Comparison of ENCODE assay signal across 9 mouse cellular contexts in the genomic region with DNA sequence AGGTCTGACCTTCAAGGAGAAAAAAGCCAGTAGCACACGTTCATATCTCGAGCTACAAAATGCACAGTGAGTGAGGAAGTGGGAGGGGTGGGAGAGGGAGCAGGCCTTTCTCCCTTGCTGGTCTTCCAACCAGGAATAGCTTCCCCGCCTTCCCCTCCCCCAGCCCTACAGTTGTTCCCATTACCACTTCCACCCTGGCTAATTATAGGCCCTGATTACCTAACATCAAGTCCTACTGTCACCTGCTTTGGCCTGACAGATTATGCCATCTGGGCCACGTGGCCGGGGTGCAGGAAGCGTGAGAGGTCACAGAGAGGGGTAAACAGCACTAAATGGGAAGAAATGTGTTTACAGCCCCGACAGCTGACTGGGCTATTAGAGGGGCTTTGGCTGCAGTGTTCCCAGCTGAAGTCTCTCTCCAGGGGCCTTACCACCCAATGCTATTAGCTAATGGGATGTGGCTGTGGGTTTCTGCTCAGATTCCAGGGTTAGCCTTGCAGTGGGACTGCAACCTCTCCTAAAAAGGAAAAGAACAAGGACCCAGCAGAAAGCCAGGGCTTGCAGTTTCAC.
A peak's percentile ranks its signal among the peaks of the same experiment; 100 is the strongest.
DNase-seq lines count a peak whose midpoint lies in the region; ATAC-seq and TF ChIP-seq lines count a peak whose summit lies in the region.
"Had no signal": no experiment of that assay in that cellular context is flagged by ENCODE, and none has a peak within 500 bp of the region (broad histone marks: within the 10 kb centered on the region; RNA-seq: fewer than 3 reads in every experiment).

No protein-coding gene starts in this region.

- H3K79me2 ChIP-seq in C2C12 (ENCODE audit: control insufficient read depth, insufficient read depth) = no peaks in the 10 kb centered on the region

- H3K9me3 ChIP-seq in intestine, embryonic 16.5 days (ENCODE audit: control insufficient read depth, low read length) = no peaks in the 10 kb centered on the region

- no peak overlapping the region for H3ac ChIP-seq in C2C12 (ENCODE audit: control insufficient read depth, insufficient read length, low read depth)

- peak; percentile 68 to 69 for DNase-seq in cerebellum, postnatal 10 days
- peak; percentile 98 for DNase-seq in heart, adult 11 months
- DNase-seq in lung, postnatal 10 days = peak; percentile 27
- DNase-seq in skeletal muscle tissue, adult 2 months (ENCODE audit: low read depth, low spot score) = peak; percentile 14
- no peak for DNase-seq in urinary bladder, postnatal 14 days (ENCODE audit: low spot score)
- DNase-seq in layer of hippocampus, adult 2 months (ENCODE audit: low spot score in 2 of 2) = no peak

- WGBS in intestine, embryonic 16.5 days = 18% methylated on average over 7 of the region's 7 CpGs

- no peaks in the 10 kb centered on the region for H3K36me3 ChIP-seq in C2C12 (ENCODE audit: control insufficient read depth, insufficient read depth)
- H3K36me3 ChIP-seq in intestine, embryonic 16.5 days (ENCODE audit: control insufficient read depth, insufficient read depth, low read length) = no peaks in the 10 kb centered on the region

- no peak overlapping the region for H3K9ac ChIP-seq in intestine, embryonic 16.5 days (ENCODE audit: low read depth, low read length)

- H3K79me3 ChIP-seq in C2C12 (ENCODE audit: low read depth) = no peaks in the 10 kb centered on the region

- H3K4me3 ChIP-seq in C2C12 (ENCODE audit: insufficient read depth, poor library complexity, severe bottlenecking) = no peak overlapping the region
- H3K4me3 ChIP-seq in intestine, embryonic 16.5 days (ENCODE audit: low read length) = no peak overlapping the region
- no peak overlapping the region for H3K4me3 ChIP-seq in layer of hippocampus, adult 2 months

- TF ChIP-seq CTCF in C2C12 (IDR thresholded peaks at IDR 0.05; ENCODE audit: control insufficient read depth, insufficient read depth, insufficient read length) = no peak
- TF ChIP-seq CTCF in layer of hippocampus, adult 2 months (conservative IDR thresholded peaks at IDR 0.05) = no peak

- no peaks in the 10 kb centered on the region for H3K27me3 ChIP-seq in C2C12 (ENCODE audit: control insufficient read depth, insufficient read depth, insufficient read length)
- H3K27me3 ChIP-seq in intestine, embryonic 16.5 days (replicated peaks; ENCODE audit: control insufficient read depth, insufficient read depth, low read length) = no peaks in the 10 kb centered on the region

- H3K27ac ChIP-seq in intestine, embryonic 16.5 days (ENCODE audit: low read length) = no peak overlapping the region
- H3K27ac ChIP-seq in layer of hippocampus, adult 2 months = no peak overlapping the region
- H3K27ac ChIP-seq: macrophage had no signal

- H3K4me1 ChIP-seq in intestine, embryonic 16.5 days (ENCODE audit: control insufficient read depth, insufficient read depth, low read length) = no peaks in the 10 kb centered on the region

- no peak overlapping the region for H3K4me2 ChIP-seq in intestine, embryonic 16.5 days (ENCODE audit: low read depth, low read length)

- ATAC-seq in intestine, embryonic 16.5 days = peak; percentile 81

TF ChIP-seq in C2C12, 6 proteins besides CTCF, POLR2A, EP300 and RAD21:
- TF ChIP-seq MYOD1 (IDR thresholded peaks at IDR 0.05; ENCODE audit: control insufficient read depth, insufficient read length, low read depth) (peak; percentile 48), MYOG (IDR thresholded peaks at IDR 0.05; ENCODE audit: control insufficient read depth, extremely low read depth, insufficient read length) (no peak), USF1 (IDR thresholded peaks at IDR 0.05; ENCODE audit: low read depth) (peak; percentile 17)

Comparison
In these comparisons a context has a peak if more than half of its experiments do, and no peak if none do; other contexts are left out.
1. DNase-seq: peak in cerebellum, postnatal 10 days (2 of 2), heart, adult 11 months (single experiment), lung, postnatal 10 days (single experiment) and skeletal muscle tissue, adult 2 months (single experiment); none in urinary bladder, postnatal 14 days (single experiment) and layer of hippocampus, adult 2 months (0 of 2).